Mouse (Mus musculus) midbrain, embryonic 14.5 days (tissue): ENCODE measurements at regions not wholly inside any gene's neighbourhood (a gene's known extent, or its start where the extent isn't known, plus 50 kb on each side); places are given as distances from the start of the nearest gene placed in this dataset.

Experiments used
- ATAC-seq: fragments of 200-750 bp; cut with Nextera tagmentation; 2 replicates; pipeline ENCODE4 v1.8.0; 2017; ENCODE audit warnings: moderate number of reproducible peaks, moderate library complexity; ENCODE audit not compliant: low FRiP score, low TSS enrichment
- DNase-seq: peaks from one replicate; pipeline ENCODE4 v3.0.0-alpha.2; 2015
- H3K27ac ChIP-seq: fragments of 300-500 bp; sonication (generic); replicated peaks from 2 replicates; pipeline ENCODE4 v1.5.1; 2014; ENCODE audit warnings: mild to moderate bottlenecking, low read depth, low read length, moderate library complexity
- H3K27me3 ChIP-seq: fragments of 300-500 bp; sonication (generic); 2 replicates; pipeline ENCODE4 v1.6.1; 2014; ENCODE audit warnings: low read length, control low read depth, mixed read lengths; ENCODE audit not compliant: control insufficient read depth, insufficient read depth
- H3K36me3 ChIP-seq: fragments of 300-500 bp; sonication (generic); 2 replicates; pipeline ENCODE4 v1.6.1; 2014; ENCODE audit warnings: low read length, control low read depth; ENCODE audit not compliant: control insufficient read depth, insufficient read depth
- H3K4me1 ChIP-seq: fragments of 300-500 bp; sonication (generic); 2 replicates; pipeline ENCODE4 v1.6.1; 2014; ENCODE audit warnings: mild to moderate bottlenecking, antibody characterized with exemption, low read length, control low read depth; ENCODE audit not compliant: control insufficient read depth, insufficient read depth
- H3K4me2 ChIP-seq: fragments of 300-500 bp; sonication (generic); 2 replicates; pipeline ENCODE4 v1.6.1; 2014; ENCODE audit warnings: mild to moderate bottlenecking, low read length, moderate library complexity
- H3K4me3 ChIP-seq: fragments of 300-500 bp; sonication (generic); replicated peaks from 2 replicates; pipeline ENCODE4 v1.5.1; 2014; ENCODE audit warnings: low read depth, low read length
- H3K9ac ChIP-seq: fragments of 300-500 bp; sonication (generic); replicated peaks from 2 replicates; pipeline ENCODE4 v1.6.1; 2014; ENCODE audit warnings: mild to moderate bottlenecking, low read length, moderate library complexity
- H3K9me3 ChIP-seq: fragments of 300-500 bp; sonication (generic); 2 replicates; pipeline ENCODE4 v1.6.1; 2016; ENCODE audit warnings: low read length, control low read depth, mixed read lengths; ENCODE audit not compliant: control insufficient read depth
- WGBS: fragments of 180-500 bp; shearing (Covaris S2); extraction: QIAGEN DNeasy Blood & Tissue Kit; methylation state at CpG from one replicate; pipeline ENCODE4 v1.1.7; 2014; 5-methylcytosine and 5-hydroxymethylcytosine counted together

DNA sequence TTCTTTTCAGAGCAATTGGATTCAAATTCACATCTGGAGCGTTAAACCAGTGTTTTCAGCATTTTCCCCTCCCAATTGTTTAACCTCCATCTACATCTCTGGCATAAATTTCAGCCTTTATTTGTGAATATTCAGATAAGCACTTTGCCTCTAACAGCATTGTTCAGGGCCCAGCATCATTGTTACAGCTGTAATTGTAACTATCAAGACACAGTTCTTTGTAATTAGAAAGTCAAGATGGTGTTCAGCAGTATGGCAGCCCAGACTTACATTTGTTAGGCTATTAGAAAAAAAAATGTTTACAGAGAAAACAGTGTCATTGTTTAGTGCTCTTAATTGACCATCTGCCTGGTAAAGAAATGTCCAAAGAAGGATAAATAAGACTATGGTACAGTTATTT is 1042.6 kb downstream of the 5730522E02Rik start:
- no peak overlapping the region for H3K27ac ChIP-seq

DNA sequence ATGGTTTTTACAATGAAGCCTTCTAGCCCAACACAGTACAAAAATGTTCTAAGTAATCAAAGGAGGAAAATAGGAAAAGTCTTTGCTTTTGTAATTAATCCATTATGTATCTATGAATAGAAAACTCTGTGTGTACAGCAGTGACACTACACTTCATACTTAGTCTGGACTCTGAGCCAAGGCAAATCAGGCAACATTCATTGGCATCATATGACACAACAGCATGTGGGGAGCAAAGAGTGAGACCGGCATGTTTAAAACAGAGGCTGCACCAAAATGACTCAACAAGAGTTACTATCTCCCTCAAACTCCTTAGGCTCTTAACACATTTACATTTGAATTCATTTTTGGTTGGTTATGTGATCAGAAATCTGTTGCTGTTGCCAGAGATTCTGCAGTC is 1039.5 kb downstream of the 5730522E02Rik start:
- ATAC-seq: no peak
- no peaks in the 10 kb centered on the region for H3K27me3 ChIP-seq
- DNase-seq: no peak
- 91% methylated on average over 1 of the region's 1 CpGs for WGBS
- no peak overlapping the region for H3K4me2 ChIP-seq
- no peaks in the 10 kb centered on the region for H3K36me3 ChIP-seq
- no peak overlapping the region for H3K4me3 ChIP-seq
- no peaks in the 10 kb centered on the region for H3K4me1 ChIP-seq
- H3K27ac ChIP-seq: no peak overlapping the region
- H3K9me3 ChIP-seq: no peaks in the 10 kb centered on the region
- no peak overlapping the region for H3K9ac ChIP-seq

More for the DNA sequence above, 1042.6 kb downstream of the 5730522E02Rik start:
- H3K9ac ChIP-seq: no peak overlapping the region
- no peaks in the 10 kb centered on the region for H3K9me3 ChIP-seq
- 91% methylated on average over 1 of the region's 1 CpGs for WGBS
- no peak overlapping the region for H3K4me3 ChIP-seq
- H3K4me2 ChIP-seq: no peak overlapping the region
- no peaks in the 10 kb centered on the region for H3K4me1 ChIP-seq
- no peak for ATAC-seq
- DNase-seq: no peak
- H3K27me3 ChIP-seq: no peaks in the 10 kb centered on the region
- H3K36me3 ChIP-seq: no peaks in the 10 kb centered on the region
